Mouse (Mus musculus): ENCODE results near the gene Plin5. TPM values are rescaled to one million over a fixed set of nuclear protein-coding genes. Genes with fewer than 3 reads are reported as not detected.
"Not testable (repeated sequence)": the region's sequence is repeated elsewhere in the genome, so short reads cannot be mapped to it uniquely, and the experiment has no call there.

The Plin5 gene
- polyA plus RNA-seq, 1 experiment from 2014 or later = 0.07 TPM

GRCm38 (mm10) chr17:56074097-56074826 lies 43.1 kb downstream of the Plin5 start:
- peak; percentile 98 for DNase-seq (ENCODE audit: low spot score, missing footprints)
- ATAC-seq (ENCODE audit: low FRiP score) = peak; percentile 41
- Histone ChIP-seq H3K9me3 (ENCODE audit: control insufficient read depth, low read length) (no peaks in the 10 kb centered on the region), H3K27me3 (ENCODE audit: control insufficient read depth, insufficient read depth, low read length) (no peaks in the 10 kb centered on the region), H3K9ac (ENCODE audit: low read length) (peak overlapping the region; percentile 79), H3K4me2 (peak overlapping the region; percentile 65), H3K27ac (ENCODE audit: low read depth, low read length) (peak overlapping the region; percentile 90), H3K4me3 (ENCODE audit: low read depth, low read length) (peak overlapping the region; percentile 75), H3K4me1 (ENCODE audit: control insufficient read depth, insufficient read depth, low read length) (peaks cover 12% of the 10 kb centered on the region), H3K36me3 (ENCODE audit: control insufficient read depth, insufficient read depth, low read length) (peaks cover 15% of the 10 kb centered on the region)
- whole genome bisulfite sequencing = 9% methylated on average over 22 of the region's 22 CpGs

GRCm38 (mm10) chr17:56072243-56072642 lies 45.2 kb downstream of the Plin5 start:
- peaks cover 12% of the 10 kb centered on the region for H3K4me1 ChIP-seq (ENCODE audit: control insufficient read depth, insufficient read depth, low read length)
- no peak overlapping the region for H3K27ac ChIP-seq (ENCODE audit: low read depth, low read length)
- H3K9me3 ChIP-seq (ENCODE audit: control insufficient read depth, low read length) = no peaks in the 10 kb centered on the region
- no peak overlapping the region for H3K4me2 ChIP-seq
- no peak overlapping the region for H3K9ac ChIP-seq (ENCODE audit: low read length)
- no peak overlapping the region for H3K4me3 ChIP-seq (ENCODE audit: low read depth, low read length)
- ATAC-seq (ENCODE audit: low FRiP score) (no peak), DNase-seq (ENCODE audit: low spot score, missing footprints) (peak; percentile 79)
- no peaks in the 10 kb centered on the region for H3K27me3 ChIP-seq (ENCODE audit: control insufficient read depth, insufficient read depth, low read length)
- H3K36me3 ChIP-seq (ENCODE audit: control insufficient read depth, insufficient read depth, low read length) = peaks cover 31% of the 10 kb centered on the region
- 92% methylated on average over 5 of the region's 5 CpGs for WGBS

- Histone ChIP-seq H3K4me1 (ENCODE audit: control insufficient read depth, insufficient read depth, low read length) (peaks cover 12% of the 10 kb centered on the region), H3K4me2 (no peak overlapping the region), H3K27ac (ENCODE audit: low read depth, low read length) (no peak overlapping the region), H3K27me3 (ENCODE audit: control insufficient read depth, insufficient read depth, low read length) (no peaks in the 10 kb centered on the region), H3K36me3 (ENCODE audit: control insufficient read depth, insufficient read depth, low read length) (peaks cover 39% of the 10 kb centered on the region), H3K9me3 (ENCODE audit: control insufficient read depth, low read length) (no peaks in the 10 kb centered on the region), H3K9ac (ENCODE audit: low read length) (no peak overlapping the region), H3K4me3 (ENCODE audit: low read depth, low read length) (no peak overlapping the region)
- ATAC-seq (ENCODE audit: low FRiP score) (no peak), DNase-seq (ENCODE audit: low spot score, missing footprints) (peak; percentile 75)
Observed at GRCm38 (mm10) chr17:56071126-56071525, 46.3 kb downstream of the Plin5 start.

- ATAC-seq (ENCODE audit: low FRiP score) = no peak
- Histone ChIP-seq H3K4me1 (ENCODE audit: control insufficient read depth, insufficient read depth, low read length) (peaks cover 3% of the 10 kb centered on the region), H3K9me3 (ENCODE audit: control insufficient read depth, low read length) (no peaks in the 10 kb centered on the region), H3K4me3 (ENCODE audit: low read depth, low read length) (no peak overlapping the region), H3K4me2 (no peak overlapping the region), H3K36me3 (ENCODE audit: control insufficient read depth, insufficient read depth, low read length) (peaks cover 51% of the 10 kb centered on the region), H3K27ac (ENCODE audit: low read depth, low read length) (no peak overlapping the region), H3K9ac (ENCODE audit: low read length) (no peak overlapping the region), H3K27me3 (ENCODE audit: control insufficient read depth, insufficient read depth, low read length) (no peaks in the 10 kb centered on the region)
- 94% methylated on average over 14 of the region's 14 CpGs for WGBS
- peak; percentile 64 for DNase-seq (ENCODE audit: low spot score, missing footprints)
Observed at GRCm38 (mm10) chr17:56069066-56069465, 48.3 kb downstream of the Plin5 start.

GRCm38 (mm10) chr17:56066451-56066850 lies 50.9 kb downstream of the Plin5 start:
- no peaks in the 10 kb centered on the region for H3K4me1 ChIP-seq (ENCODE audit: control insufficient read depth, insufficient read depth, low read length)
- no peak overlapping the region for H3K9ac ChIP-seq (ENCODE audit: low read length)
- H3K4me2 ChIP-seq = no peak overlapping the region
- H3K36me3 ChIP-seq (ENCODE audit: control insufficient read depth, insufficient read depth, low read length) = peaks cover 74% of the 10 kb centered on the region
- H3K4me3 ChIP-seq (ENCODE audit: low read depth, low read length) = no peak overlapping the region
- ATAC-seq (ENCODE audit: low FRiP score) (no peak), DNase-seq (ENCODE audit: low spot score, missing footprints) (peak; percentile 72)
- H3K9me3 ChIP-seq (ENCODE audit: control insufficient read depth, low read length) = no peaks in the 10 kb centered on the region
- no peak overlapping the region for H3K27ac ChIP-seq (ENCODE audit: low read depth, low read length)
- no peaks in the 10 kb centered on the region for H3K27me3 ChIP-seq (ENCODE audit: control insufficient read depth, insufficient read depth, low read length)

- H3K27me3 ChIP-seq (ENCODE audit: control insufficient read depth, insufficient read depth, low read length); DNase-seq (ENCODE audit: low spot score, missing footprints); ATAC-seq (ENCODE audit: low FRiP score); H3K9ac ChIP-seq (ENCODE audit: low read length); H3K4me2 ChIP-seq; H3K4me1 ChIP-seq (ENCODE audit: control insufficient read depth, insufficient read depth, low read length); H3K27ac ChIP-seq (ENCODE audit: low read depth, low read length); H3K4me3 ChIP-seq (ENCODE audit: low read depth, low read length); H3K9me3 ChIP-seq (ENCODE audit: control insufficient read depth, low read length): not testable (repeated sequence)
- 82% methylated on average over 6 of the region's 6 CpGs for WGBS
- H3K36me3 ChIP-seq (ENCODE audit: control insufficient read depth, insufficient read depth, low read length) = peaks cover 70% of the 10 kb centered on the region
Observed at GRCm38 (mm10) chr17:56065715-56066114, 51.7 kb downstream of the Plin5 start.

- Histone ChIP-seq H3K9ac (ENCODE audit: low read length) (no peak overlapping the region), H3K27ac (ENCODE audit: low read depth, low read length) (no peak overlapping the region), H3K36me3 (ENCODE audit: control insufficient read depth, insufficient read depth, low read length) (peaks cover 62% of the 10 kb centered on the region), H3K9me3 (ENCODE audit: control insufficient read depth, low read length) (no peaks in the 10 kb centered on the region), H3K4me2 (no peak overlapping the region), H3K4me3 (ENCODE audit: low read depth, low read length) (no peak overlapping the region), H3K27me3 (ENCODE audit: control insufficient read depth, insufficient read depth, low read length) (no peaks in the 10 kb centered on the region), H3K4me1 (ENCODE audit: control insufficient read depth, insufficient read depth, low read length) (no peaks in the 10 kb centered on the region)
- ATAC-seq (ENCODE audit: low FRiP score) (no peak), DNase-seq (ENCODE audit: low spot score, missing footprints) (no peak)
- WGBS = 96% methylated on average over 7 of the region's 7 CpGs
Observed at GRCm38 (mm10) chr17:56062081-56062480, 55.3 kb downstream of the Plin5 start.

Other genes starting within 250 kb of the Plin5 start
- 9.2 TPM in 2 replicates for gene Zfp119a, start 238.7 kb downstream of the Plin5 start, polyA plus RNA-seq (2014; fragmentation: Nextera tagmentation; extraction: Ambion mirVana)
- gene Zfp959, start 225.5 kb downstream of the Plin5 start, polyA plus RNA-seq (2014; fragmentation: Nextera tagmentation; extraction: Ambion mirVana) = 12.9 and 14.0 TPM in 2 replicates
- 6.3 and 6.7 TPM in 2 replicates for gene Zfp119b, start 168.1 kb downstream of the Plin5 start, polyA plus RNA-seq (2014; fragmentation: Nextera tagmentation; extraction: Ambion mirVana)
- 2.1 and 2.7 TPM in 2 replicates for gene Ebi3, start 165.0 kb downstream of the Plin5 start, polyA plus RNA-seq (2014; fragmentation: Nextera tagmentation; extraction: Ambion mirVana)
- gene Yju2, start 158.5 kb downstream of the Plin5 start, polyA plus RNA-seq (2014; fragmentation: Nextera tagmentation; extraction: Ambion mirVana) = 21.3 and 24.4 TPM in 2 replicates
- 81.9 and 89.1 TPM in 2 replicates for gene Shd, start 147.1 kb downstream of the Plin5 start, polyA plus RNA-seq (2014; fragmentation: Nextera tagmentation; extraction: Ambion mirVana)
- 61.2 and 65.6 TPM in 2 replicates for gene Fsd1, start 131.1 kb downstream of the Plin5 start, polyA plus RNA-seq (2014; fragmentation: Nextera tagmentation; extraction: Ambion mirVana)
- 3.6 and 4.5 TPM in 2 replicates for gene Stap2, start 112.0 kb downstream of the Plin5 start, polyA plus RNA-seq (2014; fragmentation: Nextera tagmentation; extraction: Ambion mirVana)
- 146 and 158 TPM in 2 replicates for gene Mpnd, start 111.9 kb downstream of the Plin5 start, polyA plus RNA-seq (2014; fragmentation: Nextera tagmentation; extraction: Ambion mirVana)
- 106 and 118 TPM in 2 replicates for gene Sh3gl1, start 81.0 kb downstream of the Plin5 start, polyA plus RNA-seq (2014; fragmentation: Nextera tagmentation; extraction: Ambion mirVana)
- 20.7 and 24.7 TPM in 2 replicates for gene Chaf1a, start 77.2 kb downstream of the Plin5 start, polyA plus RNA-seq (2014; fragmentation: Nextera tagmentation; extraction: Ambion mirVana)
- gene Ubxn6, start 42.6 kb downstream of the Plin5 start, polyA plus RNA-seq (2014; fragmentation: Nextera tagmentation; extraction: Ambion mirVana) = 43.2 and 48.4 TPM in 2 replicates
- gene Hdgfl2, start 38.0 kb downstream of the Plin5 start, polyA plus RNA-seq (2014; fragmentation: Nextera tagmentation; extraction: Ambion mirVana) = 104 and 121 TPM in 2 replicates
- 0.05 and 0.07 TPM in 2 replicates for gene Plin4, start 7.8 kb downstream of the Plin5 start, polyA plus RNA-seq (2014; fragmentation: Nextera tagmentation; extraction: Ambion mirVana)
- 0.15 TPM in 1 of 2 replicates, not detected in the other for gene Lrg1, start 4.4 kb upstream of the Plin5 start, polyA plus RNA-seq (2014; fragmentation: Nextera tagmentation; extraction: Ambion mirVana)
- 1.9 TPM in 2 replicates for gene Sema6b, start 22.7 kb upstream of the Plin5 start, polyA plus RNA-seq (2014; fragmentation: Nextera tagmentation; extraction: Ambion mirVana)
- gene Tnfaip8l1, start 44.9 kb upstream of the Plin5 start, polyA plus RNA-seq (2014; fragmentation: Nextera tagmentation; extraction: Ambion mirVana) = 5.8 and 7.7 TPM in 2 replicates
- 52.3 and 57.7 TPM in 2 replicates for gene Mydgf, start 66.3 kb upstream of the Plin5 start, polyA plus RNA-seq (2014; fragmentation: Nextera tagmentation; extraction: Ambion mirVana)
- gene Dpp9, start 101.3 kb upstream of the Plin5 start, polyA plus RNA-seq (2014; fragmentation: Nextera tagmentation; extraction: Ambion mirVana) = 29.5 and 33.8 TPM in 2 replicates
- 12.6 and 12.7 TPM in 2 replicates for gene Fem1a, start 139.2 kb upstream of the Plin5 start, polyA plus RNA-seq (2014; fragmentation: Nextera tagmentation; extraction: Ambion mirVana)
- gene Ticam1, start 159.2 kb upstream of the Plin5 start, polyA plus RNA-seq (2014; fragmentation: Nextera tagmentation; extraction: Ambion mirVana) = 1.7 and 2.6 TPM in 2 replicates
- gene Plin3, start 175.3 kb upstream of the Plin5 start, polyA plus RNA-seq (2014; fragmentation: Nextera tagmentation; extraction: Ambion mirVana) = 27.5 and 34.0 TPM in 2 replicates
- gene Arrdc5, start 182.7 kb upstream of the Plin5 start, polyA plus RNA-seq (2014; fragmentation: Nextera tagmentation; extraction: Ambion mirVana) = not detected in 2 replicates
- 123 and 138 TPM in 2 replicates for gene Uhrf1, start 185.7 kb upstream of the Plin5 start, polyA plus RNA-seq (2014; fragmentation: Nextera tagmentation; extraction: Ambion mirVana)
- gene Kdm4b, start 208.5 kb upstream of the Plin5 start, polyA plus RNA-seq (2014; fragmentation: Nextera tagmentation; extraction: Ambion mirVana) = 33.3 and 39.6 TPM in 2 replicates

Measured in midbrain, embryonic 11.5 days (tissue).